Mouse (Mus musculus) intestine, postnatal 0 days (tissue): ENCODE measurements at regions not wholly inside any gene's neighbourhood (a gene's known extent, or its start where the extent isn't known, plus 50 kb on each side); places are given as distances from the start of the nearest gene placed in this dataset.

Experiments
- ATAC-seq: fragments of 200-750 bp; cut with Nextera tagmentation; 2 replicates; pipeline ENCODE4 v1.8.0; 2017; ENCODE audit warnings: mild to moderate bottlenecking, moderate TSS enrichment, moderate library complexity
- H3K27ac ChIP-seq: fragments of 300-500 bp; sonication (generic); 2 replicates; pipeline ENCODE4 v1.5.1; 2014; ENCODE audit warnings: mild to moderate bottlenecking, low read depth, low read length, moderate library complexity
- H3K27me3 ChIP-seq: fragments of 300-500 bp; sonication (generic); replicated peaks from 2 replicates; pipeline ENCODE4 v1.6.1; 2014; ENCODE audit warnings: low read length, mixed read lengths; ENCODE audit not compliant: control insufficient read depth, insufficient read depth
- H3K36me3 ChIP-seq: fragments of 300-500 bp; sonication (generic); 2 replicates; pipeline ENCODE4 v1.6.1; 2014; ENCODE audit warnings: mild to moderate bottlenecking, moderate library complexity; ENCODE audit not compliant: control insufficient read depth, insufficient read depth
- H3K4me1 ChIP-seq: fragments of 300-500 bp; sonication (generic); replicated peaks from 2 replicates; pipeline ENCODE4 v1.6.1; 2014; ENCODE audit warnings: antibody characterized with exemption, low read length, mixed read lengths; ENCODE audit not compliant: control insufficient read depth, insufficient read depth
- H3K4me2 ChIP-seq: fragments of 300-500 bp; sonication (generic); replicated peaks from 2 replicates; pipeline ENCODE4 v1.6.1; 2014; ENCODE audit warnings: low read depth, mild to moderate bottlenecking, moderate library complexity
- H3K4me3 ChIP-seq: fragments of 300-500 bp; sonication (generic); 2 replicates; pipeline ENCODE4 v1.5.1; 2014; ENCODE audit warnings: low read depth, low read length
- H3K9ac ChIP-seq: fragments of 300-500 bp; sonication (generic); 2 replicates; pipeline ENCODE4 v1.6.1; 2014; ENCODE audit warnings: mild to moderate bottlenecking, low read depth, low read length
- H3K9me3 ChIP-seq: fragments of 300-500 bp; sonication (generic); 2 replicates; pipeline ENCODE4 v1.6.1; 2016; ENCODE audit warnings: mixed run types; ENCODE audit not compliant: control insufficient read depth
- CTCF ChIP-seq: sonication (generic); IDR thresholded peaks from 2 replicates; pipeline ENCODE4 v1.5.1; 2016; ENCODE audit warnings: low read depth, mild to moderate bottlenecking, control low read depth, antibody characterized with exemption, moderate library complexity
- WGBS: fragments of 180-500 bp; shearing (Covaris S2); extraction: QIAGEN DNeasy Blood & Tissue Kit; methylation state at CpG from one replicate; pipeline ENCODE4 v1.1.7; 2014; 5-methylcytosine and 5-hydroxymethylcytosine counted together

- no peak for ATAC-seq
Observed at GRCm38 (mm10) chr12:56224142-56224895, 121.4 kb downstream of the Mbip start.

GRCm38 (mm10) chr12:56193524-56193923, 152.2 kb downstream of the Mbip start:
- ATAC-seq, result no peak
- no peak overlapping the region for H3K9ac ChIP-seq
- H3K4me1 ChIP-seq, result no peaks in the 10 kb centered on the region
- no peak for TF ChIP-seq CTCF
- H3K9me3 ChIP-seq, result no peaks in the 10 kb centered on the region
- no peak overlapping the region for H3K27ac ChIP-seq
- WGBS, result 71% methylated on average over 3 of the region's 3 CpGs
- H3K4me3 ChIP-seq, result no peak overlapping the region
- H3K4me2 ChIP-seq, result no peak overlapping the region
- no peaks in the 10 kb centered on the region for H3K27me3 ChIP-seq
- H3K36me3 ChIP-seq, result no peaks in the 10 kb centered on the region

More at GRCm38 (mm10) chr12:56224142-56224895, 121.4 kb downstream of the Mbip start:
- H3K4me2 ChIP-seq, result no peak overlapping the region
- H3K27me3 ChIP-seq, result no peaks in the 10 kb centered on the region
- H3K27ac ChIP-seq, result no peak overlapping the region
- H3K9ac ChIP-seq, result no peak overlapping the region
- no peak for TF ChIP-seq CTCF
- H3K9me3 ChIP-seq, result no peaks in the 10 kb centered on the region
- H3K36me3 ChIP-seq, result no peaks in the 10 kb centered on the region
- WGBS, result 54% methylated on average over 3 of the region's 3 CpGs
- no peak overlapping the region for H3K4me3 ChIP-seq
- no peaks in the 10 kb centered on the region for H3K4me1 ChIP-seq

- H3K27me3 ChIP-seq, result no peaks in the 10 kb centered on the region
- no peak overlapping the region for H3K4me2 ChIP-seq
- no peak overlapping the region for H3K27ac ChIP-seq
- H3K9ac ChIP-seq, result no peak overlapping the region
- TF ChIP-seq CTCF, result no peak
- H3K4me1 ChIP-seq, result no peaks in the 10 kb centered on the region
- no peak overlapping the region for H3K4me3 ChIP-seq
- WGBS, result 90% methylated on average over 12 of the region's 12 CpGs
- no peak for ATAC-seq
- no peaks in the 10 kb centered on the region for H3K9me3 ChIP-seq
- no peaks in the 10 kb centered on the region for H3K36me3 ChIP-seq
Observed at GRCm38 (mm10) chr12:56189562-56189961, 156.1 kb downstream of the Mbip start.

GRCm38 (mm10) chr12:56160736-56161135, 185.0 kb downstream of the Mbip start:
- H3K27ac ChIP-seq, result no peak overlapping the region
- no peak overlapping the region for H3K4me3 ChIP-seq
- H3K9ac ChIP-seq, result no peak overlapping the region
- no peaks in the 10 kb centered on the region for H3K9me3 ChIP-seq
- H3K4me1 ChIP-seq, result no peaks in the 10 kb centered on the region
- 75% methylated on average over 3 of the region's 3 CpGs for WGBS
- H3K27me3 ChIP-seq, result no peaks in the 10 kb centered on the region
- ATAC-seq, result no peak
- no peak for TF ChIP-seq CTCF
- no peak overlapping the region for H3K4me2 ChIP-seq
- H3K36me3 ChIP-seq, result no peaks in the 10 kb centered on the region

- no peak overlapping the region for H3K27ac ChIP-seq
- no peaks in the 10 kb centered on the region for H3K9me3 ChIP-seq
- no peak for TF ChIP-seq CTCF
- no peaks in the 10 kb centered on the region for H3K36me3 ChIP-seq
- peak; percentile 47; the same call in 1 of the 2 replicates for ATAC-seq
- no peak overlapping the region for H3K4me3 ChIP-seq
- WGBS, result 2% methylated on average over 1 of the region's 1 CpGs
- no peak overlapping the region for H3K9ac ChIP-seq
- H3K4me2 ChIP-seq, result no peak overlapping the region
- no peaks in the 10 kb centered on the region for H3K27me3 ChIP-seq
- no peaks in the 10 kb centered on the region for H3K4me1 ChIP-seq
Observed at GRCm38 (mm10) chr12:56144359-56144758, 201.3 kb downstream of the Mbip start.

- H3K4me3 ChIP-seq, result no peak overlapping the region
- no peaks in the 10 kb centered on the region for H3K27me3 ChIP-seq
- no peak for ATAC-seq
- no peak overlapping the region for H3K4me2 ChIP-seq
- no peaks in the 10 kb centered on the region for H3K36me3 ChIP-seq
- WGBS, result 66% methylated on average over 2 of the region's 2 CpGs
- H3K9me3 ChIP-seq, result no peaks in the 10 kb centered on the region
- H3K9ac ChIP-seq, result no peak overlapping the region
- TF ChIP-seq CTCF, result no peak
- no peak overlapping the region for H3K27ac ChIP-seq
- no peaks in the 10 kb centered on the region for H3K4me1 ChIP-seq
Observed at GRCm38 (mm10) chr12:56143789-56144188, 201.9 kb downstream of the Mbip start.
